Mouse (Mus musculus) Patski (cell line): ENCODE data around the gene Shox2. TPM values are rescaled to one million over a fixed set of nuclear protein-coding genes. Genes with fewer than 3 reads are reported as not detected.

Experiments used
- ATAC-seq: fragments of 100-300 bp; one replicate; pipeline ENCODE4 v1.8.0; 2021
- CTCF ChIA-PET: fragments of 350-600 bp; sonication (Branson Sonifier 250); formaldehyde crosslinking; loops from one replicate; lab custom pipeline; 2022; ENCODE audit warnings: inconsistent platforms; lab: Charles Lee
- POLR2A ChIA-PET: fragments of 350-600 bp; sonication (Branson Sonifier 250); formaldehyde crosslinking; loops from one replicate; lab custom pipeline; 2022; ENCODE audit warnings: antibody characterized with exemption, inconsistent platforms; lab: Charles Lee
- DNase-seq: peaks from one replicate; pipeline ENCODE4 v3.0.0-alpha.2; 2011; ENCODE audit warnings: low read depth, low spot score
- H3K27me3 ChIP-seq: fragments of 371-371 bp; one replicate; pipeline ENCODE4 v1.5.1; 2021
- CTCF ChIP-seq: fragments of 100-300 bp; IDR thresholded peaks from one replicate; pipeline ENCODE4 v1.5.1; 2021
- in situ Hi-C: fragments of 300-500 bp; cut with MboI; formaldehyde crosslinking; loops from 3 replicates; pipeline ENCODE4 v1.11.1; 2018; ENCODE audit warnings: low pct_unique_long_range_greater_than_20kb, mixed read lengths
- polyA plus RNA-seq: library from polyadenylated mRNA; unstranded; gene quantifications from one replicate; pipeline ENCODE4 v1.2.3, GENCODE M21; 2021

Shox2 gene
- polyA plus RNA-seq, result 69.0 TPM

GRCm38 (mm10) chr3:66981706-66982105 lies at the start of gene Shox2:
TSS of gene Shox2 (minus strand) at chr3:66981771.
- POLR2A ChIA-PET, result interaction anchor here (0.6 to 1.3 kb wide), 5 partner anchors 9 to 571 kb away, joined by 3 to 6 read pairs (median 4); no protein-coding TSS in a partner anchor
- no peak for TF ChIP-seq CTCF
- no peaks in the 10 kb centered on the region for H3K27me3 ChIP-seq
- in situ Hi-C loops, result loop anchor here (10.0 to 25.0 kb wide), 4 partner anchors 363 to 1019 kb away; partner anchors contain the start of genes Ccnl1 and Veph1
- ATAC-seq (no peak), DNase-seq (no peak)
- CTCF ChIA-PET, result no interaction called here

GRCm38 (mm10) chr3:66996820-66997219 lies 15.2 kb upstream of the Shox2 start:
- ATAC-seq (no peak), DNase-seq (no peak)
- TF ChIP-seq CTCF, result no peak
- in situ Hi-C loops, result loop anchor here (25.0 kb wide), 1 partner anchor 1035 kb away; the partner anchor contains the start of gene Ccnl1
- POLR2A ChIA-PET, result no interaction called here
- H3K27me3 ChIP-seq, result no peaks in the 10 kb centered on the region
- CTCF ChIA-PET, result no interaction called here

GRCm38 (mm10) chr3:66986287-66986560 lies 4.7 kb upstream of the Shox2 start:
- ChIA-PET CTCF (interaction anchor here (0.8 to 2.1 kb wide), 4 partner anchors 10 to 576 kb away, joined by 3 to 7 read pairs (median 4); no protein-coding TSS in a partner anchor), POLR2A (no interaction called here)
- no peak for TF ChIP-seq CTCF
- in situ Hi-C loops, result loop anchor here (10.0 to 25.0 kb wide), 4 partner anchors 359 to 1024 kb away; partner anchors contain the start of genes Ccnl1 and Veph1
- H3K27me3 ChIP-seq, result no peaks in the 10 kb centered on the region
- ATAC-seq (no peak), DNase-seq (no peak)

- ChIA-PET POLR2A (no interaction called here), CTCF (interaction anchor here (0.8 to 2.1 kb wide), 4 partner anchors 10 to 575 kb away, joined by 3 to 7 read pairs (median 4); no protein-coding TSS in a partner anchor)
- TF ChIP-seq CTCF, result no peak
- DNase-seq (peak; percentile 67), ATAC-seq (peak; percentile 60)
- in situ Hi-C loops, result loop anchor here (10.0 to 25.0 kb wide), 4 partner anchors 359 to 1023 kb away; partner anchors contain the start of genes Ccnl1 and Veph1
- no peaks in the 10 kb centered on the region for H3K27me3 ChIP-seq
These were observed 4.1 kb upstream of the Shox2 start for GRCm38 (mm10) chr3:66985539-66986286.

- no peak for DNase-seq
- H3K27me3 ChIP-seq, result no peaks in the 10 kb centered on the region
- in situ Hi-C loops, result loop anchor here (10.0 to 25.0 kb wide), 4 partner anchors 361 to 1021 kb away; partner anchors contain the start of genes Ccnl1 and Veph1
- POLR2A ChIA-PET, result interaction anchor here (0.6 to 1.3 kb wide), 3 partner anchors 81 to 360 kb away, joined by 3 to 5 read pairs (median 5); no protein-coding TSS in a partner anchor
- TF ChIP-seq CTCF, result no peak
- CTCF ChIA-PET, result no interaction called here
- ATAC-seq, result no peak
These were observed 1.9 kb upstream of the Shox2 start for GRCm38 (mm10) chr3:66983481-66983880.

- no peaks in the 10 kb centered on the region for H3K27me3 ChIP-seq
- TF ChIP-seq CTCF, result no peak
- POLR2A ChIA-PET, result interaction anchor here (0.6 to 1.1 kb wide), 3 partner anchors 17 to 572 kb away, joined by 3 to 6 read pairs (median 4); no protein-coding TSS in a partner anchor
These were observed 775 bp upstream of the Shox2 start for GRCm38 (mm10) chr3:66982181-66982911.

GRCm38 (mm10) chr3:66981101-66981661 lies 390 bp downstream of the Shox2 start, which contains the start of gene Rsrc1:
TSS of gene Rsrc1 (plus strand) at chr3:66981390.
- ChIA-PET CTCF (no interaction called here), POLR2A (interaction anchor here (0.6 to 1.3 kb wide), 4 partner anchors 9 to 418 kb away, joined by 3 to 6 read pairs (median 4); no protein-coding TSS in a partner anchor)
- DNase-seq, result no peak
- ATAC-seq, result peak; percentile 63
- no peaks in the 10 kb centered on the region for H3K27me3 ChIP-seq
- no peak for TF ChIP-seq CTCF
- in situ Hi-C loops, result loop anchor here (10.0 to 25.0 kb wide), 4 partner anchors 364 to 1019 kb away; partner anchors contain the start of genes Ccnl1 and Veph1

More at GRCm38 (mm10) chr3:66982181-66982911, 775 bp upstream of the Shox2 start:
- CTCF ChIA-PET, result no interaction called here
- in situ Hi-C loops, result loop anchor here (10.0 to 25.0 kb wide), 4 partner anchors 362 to 1020 kb away; partner anchors contain the start of genes Ccnl1 and Veph1
- DNase-seq, result peak; percentile 62
- ATAC-seq, result peak; percentile 24

GRCm38 (mm10) chr3:66980111-66980975 lies 1.2 kb downstream of the Shox2 start:
- in situ Hi-C loops, result loop anchor here (10.0 to 25.0 kb wide), 4 partner anchors 364 to 1018 kb away; partner anchors contain the start of genes Ccnl1 and Veph1
- DNase-seq, result no peak
- no peak for TF ChIP-seq CTCF
- no peaks in the 10 kb centered on the region for H3K27me3 ChIP-seq
- CTCF ChIA-PET, result no interaction called here
- POLR2A ChIA-PET, result interaction anchor here (1.3 kb wide), 1 partner anchor 208 kb away, joined by 3 read pairs; no protein-coding TSS in a partner anchor
- peak; percentile 24 for ATAC-seq

GRCm38 (mm10) chr3:66979491-66979890 lies 2.1 kb downstream of the Shox2 start:
- ChIA-PET CTCF (no interaction called here), POLR2A (no interaction called here)
- ATAC-seq (no peak), DNase-seq (no peak)
- no peak for TF ChIP-seq CTCF
- in situ Hi-C loops, result loop anchor here (25.0 kb wide), 1 partner anchor 1017 kb away; the partner anchor contains the start of gene Ccnl1
- no peaks in the 10 kb centered on the region for H3K27me3 ChIP-seq
